Mouse (Mus musculus): ENCODE data around the gene Sipa1l1. TPM values are rescaled to one million over a fixed set of nuclear protein-coding genes. Genes with fewer than 3 reads are reported as not detected.
"Not testable (repeated sequence)": the region's sequence is repeated elsewhere in the genome, so short reads cannot be mapped to it uniquely, and the experiment has no call there.

Sipa1l1 gene
- polyA plus RNA-seq, 1 experiment from 2014 or later = 14.3 TPM

DNA sequence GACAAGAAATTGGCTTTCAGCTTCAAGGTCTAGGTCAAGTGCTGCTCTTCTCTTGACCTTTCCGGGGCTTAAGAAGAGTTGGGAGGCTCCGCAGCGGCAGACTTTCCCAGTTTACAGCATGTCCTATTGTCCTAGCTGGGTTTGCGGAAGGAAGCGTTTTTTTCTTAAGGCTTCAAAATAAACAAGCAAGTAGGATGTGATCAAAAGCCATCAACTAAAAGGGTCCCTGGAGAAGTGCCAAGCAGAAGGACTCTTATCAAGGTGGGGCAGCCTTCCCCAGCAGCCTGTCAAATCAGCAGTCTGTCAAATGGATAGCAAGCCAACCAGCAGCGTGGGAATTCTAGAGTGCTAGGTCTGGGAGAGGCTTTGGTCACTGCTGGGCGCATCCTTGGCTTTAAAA lies 320.5 kb downstream of the Sipa1l1 start:
- no peaks in the 10 kb centered on the region for H3K36me3 ChIP-seq
- H3K9ac ChIP-seq (replicated peaks) = no peak overlapping the region
- H3K4me3 ChIP-seq (replicated peaks) = no peak overlapping the region
- H3K4me2 ChIP-seq (replicated peaks) = no peak overlapping the region
- ATAC-seq = no peak
- no peaks in the 10 kb centered on the region for H3K27me3 ChIP-seq
- no peaks in the 10 kb centered on the region; the same call in 1 of the 2 replicates for H3K4me1 ChIP-seq (replicated peaks)
- H3K9me3 ChIP-seq = no peaks in the 10 kb centered on the region
- H3K27ac ChIP-seq = no peak overlapping the region
- 79% methylated on average over 7 of the region's 7 CpGs for WGBS

DNA sequence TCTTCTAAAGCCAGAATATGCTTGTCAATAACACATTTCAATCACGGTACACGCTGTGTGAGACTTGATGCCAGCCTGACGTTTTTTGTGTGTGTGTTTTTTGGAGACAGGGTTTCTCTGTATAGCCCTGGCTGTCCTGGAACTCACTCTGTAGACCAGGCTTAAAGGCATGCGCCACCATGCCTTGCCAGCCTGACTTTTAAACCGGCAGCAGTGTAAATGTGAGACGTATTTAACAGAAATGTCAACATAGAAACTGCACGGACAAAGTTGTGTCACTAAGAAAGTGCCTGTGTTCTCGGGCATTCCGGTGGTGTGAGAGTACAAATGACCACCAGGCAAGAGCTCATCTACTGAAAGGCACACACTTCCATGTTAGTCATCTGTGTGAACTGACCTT lies 323.3 kb downstream of the Sipa1l1 start:
- Histone ChIP-seq H3K27me3 (no peaks in the 10 kb centered on the region), H3K9ac (replicated peaks) (no peak overlapping the region), H3K27ac (no peak overlapping the region), H3K4me1 (replicated peaks) (no peaks in the 10 kb centered on the region), H3K9me3 (no peaks in the 10 kb centered on the region), H3K36me3 (no peaks in the 10 kb centered on the region), H3K4me3 (replicated peaks) (no peak overlapping the region), H3K4me2 (replicated peaks) (no peak overlapping the region)
- no peak for ATAC-seq
- WGBS = 91% methylated on average over 9 of the region's 9 CpGs

DNA sequence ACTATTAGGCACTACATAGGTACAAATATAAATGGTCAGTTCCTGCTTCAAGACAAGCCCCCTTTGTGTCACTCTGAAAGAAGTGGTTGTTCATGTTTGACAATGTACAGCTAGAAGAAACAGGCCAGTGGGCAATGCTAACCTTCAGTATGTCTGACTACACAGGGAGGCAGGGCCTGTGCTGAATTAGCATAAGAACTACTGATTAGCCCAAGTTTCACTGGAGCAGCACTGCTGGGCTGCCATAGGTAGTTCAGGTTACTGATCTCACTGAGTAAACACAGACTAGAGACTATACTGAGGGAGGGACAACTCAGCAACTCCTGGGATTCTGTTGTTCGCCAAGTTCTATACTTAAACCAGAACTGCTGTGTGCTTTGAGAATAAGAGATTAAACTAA lies 324.1 kb downstream of the Sipa1l1 start:
- H3K4me3 ChIP-seq (replicated peaks); H3K9me3 ChIP-seq; H3K27me3 ChIP-seq; H3K4me2 ChIP-seq (replicated peaks); H3K4me1 ChIP-seq (replicated peaks); ATAC-seq; H3K27ac ChIP-seq; H3K9ac ChIP-seq (replicated peaks); H3K36me3 ChIP-seq: not testable (repeated sequence)
- WGBS = 25% methylated on average over 1 of the region's 1 CpGs

DNA sequence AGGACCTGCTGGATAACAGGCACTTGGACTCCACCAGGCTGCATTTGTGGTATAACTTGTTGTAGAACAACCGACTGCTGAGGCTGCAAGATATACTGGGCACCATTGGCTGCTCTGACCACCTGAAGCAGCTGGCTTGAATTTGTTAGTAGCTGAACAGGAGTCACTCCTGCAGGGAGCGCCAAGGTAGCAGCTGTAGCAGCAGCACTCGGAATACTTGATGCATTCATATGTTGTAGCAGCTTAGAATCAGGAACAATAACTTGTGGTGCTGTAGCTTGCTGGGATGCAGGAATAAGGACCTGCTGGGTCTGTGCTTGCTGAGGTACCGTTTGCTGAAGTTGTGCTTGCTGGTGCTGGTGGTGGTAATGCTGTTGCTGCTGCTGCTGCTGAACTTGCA lies 326.8 kb downstream of the Sipa1l1 start:
- H3K9ac ChIP-seq (replicated peaks) = no peak overlapping the region
- H3K36me3 ChIP-seq = no peaks in the 10 kb centered on the region
- WGBS = 74% methylated on average over 4 of the region's 4 CpGs
- no peak overlapping the region for H3K4me2 ChIP-seq (replicated peaks)
- no peaks in the 10 kb centered on the region for H3K9me3 ChIP-seq
- H3K27ac ChIP-seq = no peak overlapping the region
- H3K27me3 ChIP-seq = no peaks in the 10 kb centered on the region
- ATAC-seq = no peak
- H3K4me1 ChIP-seq (replicated peaks) = peaks cover 6% of the 10 kb centered on the region; the same call in 1 of the 2 replicates
- no peak overlapping the region for H3K4me3 ChIP-seq (replicated peaks)

DNA sequence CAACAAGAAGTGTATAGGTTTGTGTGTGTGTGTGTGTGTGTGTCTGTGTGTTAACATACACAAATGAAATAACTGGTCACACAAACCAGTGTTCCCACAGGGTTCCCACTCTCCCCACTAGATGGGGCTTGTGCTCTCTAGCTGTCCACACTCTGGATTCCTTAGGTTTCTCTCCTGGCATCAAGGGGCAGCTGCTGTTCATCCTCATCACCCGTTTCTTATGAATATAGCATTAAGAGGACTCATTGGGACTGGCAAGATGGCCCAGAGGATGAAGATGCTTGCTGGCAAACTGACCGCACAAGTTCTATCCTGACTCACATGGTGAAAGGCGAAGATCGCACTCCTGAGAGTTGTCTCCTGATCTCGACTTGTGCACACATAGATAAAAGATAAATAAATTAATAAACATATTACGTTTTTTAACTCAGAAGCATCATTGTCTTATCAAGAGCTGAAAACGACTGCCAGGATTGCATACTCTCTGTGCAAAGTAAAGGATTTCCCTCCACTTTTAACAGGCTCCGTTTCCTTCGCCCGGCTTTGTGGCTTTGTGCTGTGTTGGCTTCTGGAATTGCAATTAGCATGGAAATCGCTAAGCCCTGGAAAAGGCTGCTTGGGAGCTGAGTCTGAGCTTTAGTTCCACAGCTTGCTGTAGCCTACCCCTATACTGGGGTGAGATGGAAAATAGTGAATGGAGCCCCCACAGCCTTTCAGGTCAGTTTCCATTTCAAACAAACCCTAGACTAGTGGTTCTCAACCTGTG lies 328.9 kb downstream of the Sipa1l1 start:
- peaks cover 6% of the 10 kb centered on the region; the same call in 1 of the 2 replicates for H3K4me1 ChIP-seq (replicated peaks)

DNA sequence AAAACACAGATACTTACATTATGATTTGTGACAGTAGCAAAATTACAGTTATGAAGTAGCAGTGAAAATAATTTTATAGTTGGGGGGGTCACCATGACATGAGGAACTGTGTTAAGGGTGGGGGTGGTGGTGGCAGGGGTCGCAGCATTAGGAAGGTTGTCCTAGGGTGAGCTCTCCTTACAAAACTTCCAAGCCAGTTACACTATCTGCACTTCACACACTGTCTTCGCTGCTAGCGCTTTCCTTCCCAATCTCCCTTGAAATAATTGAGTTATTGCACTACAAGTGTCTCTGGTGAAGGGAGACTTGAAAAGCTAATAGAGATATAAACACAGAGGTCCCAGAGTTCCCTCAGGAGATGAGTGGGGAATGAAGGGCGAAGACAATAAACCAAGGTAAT lies 329.6 kb downstream of the Sipa1l1 start:
- WGBS = 80% methylated on average over 4 of the region's 4 CpGs
- Histone ChIP-seq H3K36me3 (no peaks in the 10 kb centered on the region), H3K4me1 (replicated peaks) (peaks cover 6% of the 10 kb centered on the region; the same call in 1 of the 2 replicates), H3K4me3 (replicated peaks) (no peak overlapping the region), H3K27me3 (no peaks in the 10 kb centered on the region), H3K27ac (no peak overlapping the region), H3K4me2 (replicated peaks) (peak overlapping the region; percentile 53), H3K9me3 (no peaks in the 10 kb centered on the region), H3K9ac (replicated peaks) (no peak overlapping the region)
- peak; percentile 43; the same call in 1 of the 2 replicates for ATAC-seq

More for the DNA sequence above, 328.9 kb downstream of the Sipa1l1 start:
- Histone ChIP-seq H3K36me3 (no peaks in the 10 kb centered on the region), H3K9ac (replicated peaks) (peak overlapping the region; percentile 51), H3K27me3 (no peaks in the 10 kb centered on the region), H3K9me3 (no peaks in the 10 kb centered on the region), H3K27ac (no peak overlapping the region), H3K4me3 (replicated peaks) (peak overlapping the region; percentile 26), H3K4me2 (replicated peaks) (peak overlapping the region; percentile 53)
- peak; percentile 87 for ATAC-seq
- WGBS = 17% methylated on average over 11 of the region's 11 CpGs

DNA sequence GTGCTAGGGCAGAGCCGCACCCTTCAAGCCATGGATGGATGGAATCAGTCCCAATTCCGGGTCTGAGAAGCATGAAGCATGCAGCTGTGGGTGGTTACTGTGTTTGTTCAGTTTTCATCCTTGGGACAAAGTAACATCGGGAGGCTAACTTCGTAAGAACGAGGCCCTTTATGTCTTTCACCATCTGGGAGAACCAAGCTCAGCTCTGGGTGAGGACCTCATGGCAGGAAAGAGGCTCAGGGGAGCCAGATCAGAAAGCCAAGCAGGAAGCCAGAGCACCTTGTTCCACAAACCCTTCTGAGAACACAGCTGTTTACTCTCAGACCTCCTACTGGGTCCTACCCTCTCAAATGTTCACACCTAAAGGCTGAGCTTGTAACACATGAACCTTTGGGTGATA lies 330.6 kb downstream of the Sipa1l1 start:
- Histone ChIP-seq H3K9me3 (no peaks in the 10 kb centered on the region), H3K27me3 (no peaks in the 10 kb centered on the region), H3K4me2 (replicated peaks) (no peak overlapping the region), H3K36me3 (no peaks in the 10 kb centered on the region), H3K9ac (replicated peaks) (no peak overlapping the region), H3K4me3 (replicated peaks) (no peak overlapping the region), H3K4me1 (replicated peaks) (peaks cover 6% of the 10 kb centered on the region; the same call in 1 of the 2 replicates), H3K27ac (no peak overlapping the region)
- WGBS = 91% methylated on average over 5 of the region's 5 CpGs
- ATAC-seq = no peak
